Mouse (Mus musculus) induced T-regulatory cell, adult 2 months (primary cell): Measurements from ENCODE around the gene Rspo3.

ENCODE experiments used
- DNase-seq: peaks from one replicate; pipeline ENCODE4 v3.0.0-alpha.2; 2012; ENCODE audit warnings: low read depth

Rspo3 gene

GRCm38 (mm10) chr10:29432935-29433453 is 102.7 kb downstream of the Rspo3 start:
- DNase-seq, result no peak

- DNase-seq, result no peak
Measured at GRCm38 (mm10) chr10:29426660-29427059, 109.0 kb downstream of the Rspo3 start.

- no peak for DNase-seq
Measured at GRCm38 (mm10) chr10:29424571-29424970, 111.1 kb downstream of the Rspo3 start.

- DNase-seq, result no peak
Measured at GRCm38 (mm10) chr10:29414361-29414760, 121.3 kb downstream of the Rspo3 start.

GRCm38 (mm10) chr10:29402656-29403268 is 132.9 kb downstream of the Rspo3 start:
- DNase-seq, result no peak
